Mouse (Mus musculus): ENCODE measurements around the gene Stap2. TPM values are rescaled to one million over a fixed set of nuclear protein-coding genes. Genes with fewer than 3 reads are reported as not detected.

Stap2 gene
- total and polyA plus RNA-seq, 2 experiments from 2014 or later, result 4.6 to 5.4 TPM

GRCm38 (mm10) chr17:56021161-56021910 lies 16.0 kb upstream of the Stap2 start:
- Histone ChIP-seq H3K9me3 (ENCODE audit: low read length) (no peaks in the 10 kb centered on the region), H3K27ac (peak overlapping the region; percentile 42; the same call in 1 of the 2 replicates), H3K4me2 (ENCODE audit: low read depth, low read length) (no peak overlapping the region), H3K36me3 (ENCODE audit: insufficient read depth, low read length) (peaks cover 29% of the 10 kb centered on the region; the same call in 1 of the 2 replicates), H3K4me3 (ENCODE audit: low read length) (no peak overlapping the region), H3K9ac (replicated peaks; ENCODE audit: low read length) (no peak overlapping the region), H3K4me1 (ENCODE audit: insufficient read depth, low read length) (peaks cover 3% of the 10 kb centered on the region; the same call in 1 of the 2 replicates), H3K27me3 (ENCODE audit: insufficient read depth, low read length) (no peaks in the 10 kb centered on the region)
- ATAC-seq (no peak), DNase-seq (ENCODE audit: low spot score) (peak; percentile 5)
- peak; percentile 29; the same call in 1 of the 2 replicates for TF ChIP-seq CTCF (IDR thresholded peaks at IDR 0.05; ENCODE audit: low read depth)
- 80% methylated on average over 4 of the region's 4 CpGs for WGBS

- Histone ChIP-seq H3K36me3 (ENCODE audit: insufficient read depth, low read length) (peaks cover 37% of the 10 kb centered on the region), H3K4me2 (ENCODE audit: low read depth, low read length) (no peak overlapping the region), H3K4me3 (ENCODE audit: low read length) (no peak overlapping the region), H3K9ac (replicated peaks; ENCODE audit: low read length) (no peak overlapping the region), H3K9me3 (ENCODE audit: low read length) (no peaks in the 10 kb centered on the region), H3K27ac (peak overlapping the region; percentile 42; the same call in 1 of the 2 replicates), H3K27me3 (ENCODE audit: insufficient read depth, low read length) (no peaks in the 10 kb centered on the region), H3K4me1 (ENCODE audit: insufficient read depth, low read length) (peaks cover 3% of the 10 kb centered on the region; the same call in 1 of the 2 replicates)
- DNase-seq (ENCODE audit: low spot score) (peak; percentile 8), ATAC-seq (no peak)
- WGBS, result 80% methylated on average over 6 of the region's 6 CpGs
- no peak for TF ChIP-seq CTCF (IDR thresholded peaks at IDR 0.05; ENCODE audit: low read depth)
Measured at GRCm38 (mm10) chr17:56020400-56021084, 15.2 kb upstream of the Stap2 start.

- DNase-seq (ENCODE audit: low spot score) (peak; percentile 73), ATAC-seq (peak; percentile 65)
- no peak overlapping the region for H3K4me3 ChIP-seq (ENCODE audit: low read length)
- TF ChIP-seq CTCF (IDR thresholded peaks at IDR 0.05; ENCODE audit: low read depth), result peak; percentile 73
- 69% methylated on average over 20 of the region's 20 CpGs for WGBS
- H3K4me1 ChIP-seq (ENCODE audit: insufficient read depth, low read length), result peaks cover 3% of the 10 kb centered on the region; the same call in 1 of the 2 replicates
- H3K36me3 ChIP-seq (ENCODE audit: insufficient read depth, low read length), result peaks cover 46% of the 10 kb centered on the region
- H3K27me3 ChIP-seq (ENCODE audit: insufficient read depth, low read length), result no peaks in the 10 kb centered on the region
- no peak overlapping the region for H3K9ac ChIP-seq (replicated peaks; ENCODE audit: low read length)
- H3K9me3 ChIP-seq (ENCODE audit: low read length), result no peaks in the 10 kb centered on the region
- H3K27ac ChIP-seq, result peak overlapping the region; percentile 64
- no peak overlapping the region for H3K4me2 ChIP-seq (ENCODE audit: low read depth, low read length)
Measured at GRCm38 (mm10) chr17:56018347-56019131, 13.2 kb upstream of the Stap2 start.

- Histone ChIP-seq H3K9ac (replicated peaks; ENCODE audit: low read length) (no peak overlapping the region), H3K4me2 (ENCODE audit: low read depth, low read length) (no peak overlapping the region), H3K27me3 (ENCODE audit: insufficient read depth, low read length) (no peaks in the 10 kb centered on the region), H3K4me1 (ENCODE audit: insufficient read depth, low read length) (peaks cover 3% of the 10 kb centered on the region; the same call in 1 of the 2 replicates), H3K36me3 (ENCODE audit: insufficient read depth, low read length) (peaks cover 52% of the 10 kb centered on the region), H3K4me3 (ENCODE audit: low read length) (no peak overlapping the region), H3K27ac (peak overlapping the region; percentile 64), H3K9me3 (ENCODE audit: low read length) (no peaks in the 10 kb centered on the region)
- no peak for ATAC-seq
- DNase-seq (ENCODE audit: low spot score), result no peak
- TF ChIP-seq CTCF (IDR thresholded peaks at IDR 0.05; ENCODE audit: low read depth), result no peak
- WGBS, result 85% methylated on average over 7 of the region's 7 CpGs
Measured at GRCm38 (mm10) chr17:56017848-56018247, 12.5 kb upstream of the Stap2 start.

DNA sequence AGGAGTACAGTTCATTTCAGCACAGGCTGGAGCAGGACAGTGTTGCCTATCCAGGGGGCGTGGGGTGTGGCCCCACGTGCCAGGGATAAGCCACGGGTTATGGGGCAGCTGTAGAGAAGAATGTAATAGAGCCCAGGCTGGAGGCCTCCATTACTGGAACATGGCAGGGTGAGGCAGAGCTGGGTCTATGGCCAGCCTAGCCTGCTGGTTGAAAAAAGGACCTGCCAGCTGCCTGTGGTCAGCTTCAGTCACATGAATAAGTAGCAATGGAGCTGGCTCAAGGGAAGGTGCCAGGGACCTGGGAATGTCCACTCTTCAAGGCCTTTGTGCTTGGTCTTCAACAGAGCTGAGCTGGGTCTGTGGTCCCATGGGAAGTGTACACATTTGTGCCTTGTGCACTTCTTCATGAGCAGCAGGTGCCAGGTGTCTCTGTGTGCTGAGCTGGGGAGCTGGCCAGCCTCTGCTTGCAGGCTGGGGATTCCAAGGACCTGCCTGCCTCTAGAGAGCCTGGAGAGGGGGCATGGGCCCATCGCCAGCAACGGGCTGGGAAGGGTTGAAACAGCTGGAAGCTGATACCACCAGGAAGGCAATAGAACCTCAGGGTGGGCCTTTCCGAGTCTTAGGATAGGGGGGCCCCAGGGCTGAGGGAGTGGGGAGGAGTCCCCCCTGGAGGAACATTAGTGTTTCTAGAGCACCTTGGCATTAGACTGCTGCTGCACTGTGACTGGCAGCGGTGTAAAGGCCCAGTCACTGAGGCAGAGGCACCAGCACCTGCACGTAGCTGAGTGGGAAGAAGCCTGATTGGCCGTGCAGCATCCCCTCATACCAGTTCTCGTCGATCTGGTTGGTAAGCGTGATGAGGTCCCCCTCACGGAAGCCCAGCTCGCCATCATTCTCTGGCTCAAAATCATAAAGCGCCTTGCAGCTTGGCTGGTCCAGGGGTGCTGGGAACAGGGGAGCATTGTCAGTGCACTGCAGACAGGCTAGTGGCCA lies 11.7 kb upstream of the Stap2 start:
- TF ChIP-seq CTCF (IDR thresholded peaks at IDR 0.05; ENCODE audit: low read depth), result no peak

More for the DNA sequence above, 11.7 kb upstream of the Stap2 start:
- H3K27me3 ChIP-seq (ENCODE audit: insufficient read depth, low read length), result no peaks in the 10 kb centered on the region
- H3K4me3 ChIP-seq (ENCODE audit: low read length), result no peak overlapping the region
- H3K4me2 ChIP-seq (ENCODE audit: low read depth, low read length), result no peak overlapping the region
- DNase-seq (ENCODE audit: low spot score) (no peak), ATAC-seq (no peak)
- H3K27ac ChIP-seq, result peak overlapping the region; percentile 64; the same call in 1 of the 2 replicates
- H3K9me3 ChIP-seq (ENCODE audit: low read length), result no peaks in the 10 kb centered on the region
- WGBS, result 75% methylated on average over 15 of the region's 15 CpGs
- H3K9ac ChIP-seq (replicated peaks; ENCODE audit: low read length), result no peak overlapping the region
- H3K36me3 ChIP-seq (ENCODE audit: insufficient read depth, low read length), result peaks cover 52% of the 10 kb centered on the region
- peaks cover 3% of the 10 kb centered on the region; the same call in 1 of the 2 replicates for H3K4me1 ChIP-seq (ENCODE audit: insufficient read depth, low read length)
